16 mouse cellular contexts compared by ENCODE assay signal in genomic region chr2:27228809-27229480, GRCm38 (mm10). TPM values are rescaled to one million over a fixed set of nuclear protein-coding genes. Genes with fewer than 3 reads are reported as not detected.
DNase-seq lines count a peak whose midpoint lies in the region; ATAC-seq lines count a peak whose summit lies in the region.
"Had no signal": no experiment of that assay in that cellular context is flagged by ENCODE, and none has a peak within 500 bp of the region (broad histone marks: within the 10 kb centered on the region; RNA-seq: fewer than 3 reads in every experiment).

No protein-coding gene starts in this region.

- no peaks in the 10 kb centered on the region for H3K9me3 ChIP-seq in forebrain, embryonic 12.5 days
- H3K9me3 ChIP-seq: embryonic facial prominence, embryonic 15.5 days; forebrain, embryonic 13.5 days; midbrain, embryonic 10.5 days had no signal

- 0 out of 2 replicates have a peak, but pooled peaks cover 3% of the 10 kb centered on the region for H3K4me1 ChIP-seq in forebrain, embryonic 12.5 days
- H3K4me1 ChIP-seq: embryonic facial prominence, embryonic 15.5 days had no signal

- no peaks in the 10 kb centered on the region for H3K36me3 ChIP-seq in forebrain, embryonic 12.5 days (replicated peaks)
- H3K36me3 ChIP-seq: embryonic facial prominence, embryonic 15.5 days; midbrain, embryonic 10.5 days had no signal

- H3K27me3 ChIP-seq in forebrain, embryonic 12.5 days: peaks cover 3% of the 10 kb centered on the region; the same call in 1 of the 2 replicates
- H3K27me3 ChIP-seq: embryonic facial prominence, embryonic 15.5 days; forebrain, embryonic 13.5 days had no signal

- DNase-seq in cerebellum, adult 9-11 months: peak; percentile 7
- DNase-seq in cerebellum, postnatal 4 days (ENCODE audit: low spot score in 2 of 2): no peak
- peak; percentile 52 for DNase-seq in layer of hippocampus, adult 11-12 months (ENCODE audit: low spot score)
- DNase-seq in layer of hippocampus, postnatal 25 days (ENCODE audit: extremely low spot score in 1 of 2, low spot score in 1 of 2): no peak
- DNase-seq in A20 (ENCODE audit: low read depth, low spot score): peak; percentile 28
- DNase-seq in thymus, postnatal 0 days (ENCODE audit: low spot score): peak; percentile 41
- DNase-seq in ovary, postnatal 10 days (ENCODE audit: low spot score): no peak
- DNase-seq: spleen, adult 18-20 months had no signal

- H3K4me2 ChIP-seq in forebrain, embryonic 12.5 days: no peak overlapping the region
- H3K4me2 ChIP-seq: embryonic facial prominence, embryonic 15.5 days; forebrain, embryonic 13.5 days had no signal

- WGBS in forebrain, embryonic 12.5 days: 79% methylated on average over 5 of the region's 5 CpGs

- no peak overlapping the region for H3K27ac ChIP-seq in forebrain, embryonic 12.5 days
- H3K27ac ChIP-seq: embryonic facial prominence, embryonic 15.5 days; forebrain, embryonic 13.5 days; liver, embryonic 14.5 days; midbrain, embryonic 10.5 days had no signal

- no peak overlapping the region for H3K4me3 ChIP-seq in forebrain, embryonic 12.5 days (replicated peaks)
- H3K4me3 ChIP-seq: embryonic facial prominence, embryonic 15.5 days; forebrain, embryonic 13.5 days; midbrain, embryonic 10.5 days had no signal

- ATAC-seq in forebrain, embryonic 12.5 days (ENCODE audit: low FRiP score): no peak
- ATAC-seq: forebrain, embryonic 13.5 days; inflammation-experienced regulatory T-cells, adult 6 months had no signal

- no peak overlapping the region for H3K9ac ChIP-seq in forebrain, embryonic 12.5 days
- H3K9ac ChIP-seq: embryonic facial prominence, embryonic 15.5 days; forebrain, embryonic 13.5 days; liver, embryonic 14.5 days had no signal

RNA-seq across cellular contexts. Expression of gene Sardh, which starts 19.2 kb away (rescaled TPM):
- total RNA-seq in layer of hippocampus, postnatal 25 days (2021): 10 to 100 TPM in 1 of 2 experiments, 1 to 10 TPM in 1; 9.8 to 11.0 TPM
- 3.2 and 3.6 TPM in 2 replicates for polyA plus RNA-seq in thymus, postnatal 0 days (2015; fragmentation: Nextera tagmentation; extraction: Ambion mirVana)
- 2.6 and 5.8 TPM in 2 replicates for polyA plus RNA-seq in forebrain, embryonic 12.5 days (2016; fragmentation: Nextera tagmentation; extraction: Ambion mirVana)
- total RNA-seq: granulocyte monocyte progenitor cell, adult 5-6 weeks; hematopoietic stem cell, adult 5-6 weeks had no signal

Comparison
In these comparisons a context has a peak if more than half of its experiments do, and no peak if none do; other contexts are left out.
1. DNase-seq: peak in cerebellum, adult 9-11 months (single experiment), layer of hippocampus, adult 11-12 months (single experiment), A20 (single experiment) and thymus, postnatal 0 days (single experiment); none in cerebellum, postnatal 4 days (0 of 2), layer of hippocampus, postnatal 25 days (0 of 2) and ovary, postnatal 10 days (single experiment).